Mouse (Mus musculus) intestine, embryonic 14.5 days (tissue): ENCODE results near the gene Slc25a45. TPM values are rescaled to one million over a fixed set of nuclear protein-coding genes. Genes with fewer than 3 reads are reported as not detected.
"Not testable (repeated sequence)": the region's sequence is repeated elsewhere in the genome, so short reads cannot be mapped to it uniquely, and the experiment has no call there.

ENCODE experiments used
- ATAC-seq: fragments of 200-750 bp; cut with Nextera tagmentation; replicated peaks from 2 replicates; pipeline ENCODE4 v1.8.0; 2017; ENCODE audit warnings: low read depth, moderate number of reproducible peaks, moderate TSS enrichment, moderate library complexity; ENCODE audit not compliant: low FRiP score, low TSS enrichment
- DNase-seq: peaks from one replicate; pipeline ENCODE4 v3.0.0-alpha.2; 2018; ENCODE audit warnings: low spot score
- H3K27ac ChIP-seq: fragments of 300-500 bp; sonication (generic); 2 replicates; pipeline ENCODE4 v1.5.1; 2014; ENCODE audit warnings: low read depth, mild to moderate bottlenecking, control low read depth
- H3K27me3 ChIP-seq: fragments of 300-500 bp; sonication (generic); replicated peaks from 2 replicates; pipeline ENCODE4 v1.6.1; 2014; ENCODE audit warnings: low read length, control low read depth; ENCODE audit not compliant: control insufficient read depth, insufficient read depth
- H3K36me3 ChIP-seq: fragments of 300-500 bp; sonication (generic); 2 replicates; pipeline ENCODE4 v1.6.1; 2014; ENCODE audit warnings: low read length, control low read depth; ENCODE audit not compliant: control insufficient read depth, insufficient read depth
- H3K4me1 ChIP-seq: fragments of 300-500 bp; sonication (generic); replicated peaks from 2 replicates; pipeline ENCODE4 v1.6.1; 2014; ENCODE audit warnings: low read length, control low read depth, mixed read lengths; ENCODE audit not compliant: control insufficient read depth, insufficient read depth
- H3K4me2 ChIP-seq: fragments of 300-500 bp; sonication (generic); 2 replicates; pipeline ENCODE4 v1.6.1; 2014; ENCODE audit warnings: low read length
- H3K4me3 ChIP-seq: fragments of 300-500 bp; sonication (generic); 2 replicates; pipeline ENCODE4 v1.5.1; 2014; ENCODE audit warnings: low read depth, low read length, control low read depth, mixed read lengths
- H3K9ac ChIP-seq: fragments of 300-500 bp; sonication (generic); 2 replicates; pipeline ENCODE4 v1.6.1; 2014; ENCODE audit warnings: mild to moderate bottlenecking, low read length
- H3K9me3 ChIP-seq: fragments of 300-500 bp; sonication (generic); 2 replicates; pipeline ENCODE4 v1.6.1; 2016; ENCODE audit warnings: low read length, control low read depth; ENCODE audit not compliant: control insufficient read depth
- WGBS: fragments of 180-500 bp; shearing (Covaris S2); extraction: QIAGEN DNeasy Blood & Tissue Kit; methylation state at CpG from one replicate; pipeline ENCODE4 v1.1.7; 2014; 5-methylcytosine and 5-hydroxymethylcytosine counted together
- polyA plus RNA-seq: library from polyadenylated mRNA; unstranded; fragments of >200 nt; fragmentation: Nextera tagmentation; extraction: Ambion mirVana; gene quantifications from 2 replicates; pipeline ENCODE4 v1.2.1, GENCODE M21; 2014

The Slc25a45 gene
- polyA plus RNA-seq, 1 experiment from 2014 or later, result 2.1 TPM

GRCm38 (mm10) chr19:5878362-5878722 lies 734 bp downstream of the Slc25a45 start:
- H3K9ac ChIP-seq, result no peak overlapping the region
- no peaks in the 10 kb centered on the region for H3K9me3 ChIP-seq
- peaks cover 17% of the 10 kb centered on the region for H3K4me1 ChIP-seq
- DNase-seq (no peak), ATAC-seq (no peak)
- WGBS, result 64% methylated on average over 7 of the region's 7 CpGs
- H3K4me2 ChIP-seq, result no peak overlapping the region
- H3K4me3 ChIP-seq, result no peak overlapping the region
- no peaks in the 10 kb centered on the region for H3K27me3 ChIP-seq
- H3K27ac ChIP-seq, result no peak overlapping the region
- H3K36me3 ChIP-seq, result no peaks in the 10 kb centered on the region

DNA sequence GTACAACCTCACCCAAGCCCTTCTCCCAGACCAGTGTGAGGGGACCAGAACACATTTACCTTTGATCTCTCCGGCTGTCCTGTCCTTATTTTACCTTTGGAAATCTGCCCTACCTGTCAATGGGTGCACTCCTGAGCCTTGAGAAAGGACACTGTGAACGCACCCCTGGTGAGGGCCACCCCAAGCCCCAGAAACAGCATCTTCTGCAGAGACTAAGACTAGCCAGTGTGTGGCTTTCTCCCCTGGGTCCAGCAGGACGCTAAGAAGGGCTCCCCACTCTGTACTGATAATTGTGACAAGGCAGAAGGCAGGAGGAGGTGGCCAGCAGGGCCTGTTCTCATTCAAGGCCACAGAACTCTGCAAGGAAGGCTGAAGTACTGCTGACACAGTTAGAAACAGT lies 1.3 kb downstream of the Slc25a45 start:
- peaks cover 11% of the 10 kb centered on the region for H3K4me1 ChIP-seq
- H3K9ac ChIP-seq, result no peak overlapping the region
- no peaks in the 10 kb centered on the region for H3K9me3 ChIP-seq
- no peak overlapping the region for H3K4me3 ChIP-seq
- ATAC-seq, result no peak
- H3K27ac ChIP-seq, result no peak overlapping the region
- no peak overlapping the region for H3K4me2 ChIP-seq
- no peaks in the 10 kb centered on the region for H3K27me3 ChIP-seq
- no peaks in the 10 kb centered on the region for H3K36me3 ChIP-seq
- 71% methylated on average over 3 of the region's 3 CpGs for WGBS
- no peak for DNase-seq

GRCm38 (mm10) chr19:5879735-5880134 lies 2.1 kb downstream of the Slc25a45 start:
- no peak for ATAC-seq
- 91% methylated on average over 7 of the region's 7 CpGs for WGBS
- H3K36me3 ChIP-seq, result no peaks in the 10 kb centered on the region
- H3K9ac ChIP-seq, result no peak overlapping the region
- DNase-seq, result no peak
- no peaks in the 10 kb centered on the region for H3K9me3 ChIP-seq
- H3K27me3 ChIP-seq, result no peaks in the 10 kb centered on the region
- H3K4me2 ChIP-seq, result no peak overlapping the region
- H3K4me3 ChIP-seq, result no peak overlapping the region
- 0 out of 2 replicates have a peak, but pooled peaks cover 4% of the 10 kb centered on the region for H3K4me1 ChIP-seq
- H3K27ac ChIP-seq, result no peak overlapping the region

GRCm38 (mm10) chr19:5881155-5881554 lies 3.5 kb downstream of the Slc25a45 start:
- DNase-seq, result no peak
- no peaks in the 10 kb centered on the region for H3K4me1 ChIP-seq
- ATAC-seq, result no peak
- H3K36me3 ChIP-seq, result no peaks in the 10 kb centered on the region
- no peaks in the 10 kb centered on the region for H3K27me3 ChIP-seq
- H3K4me3 ChIP-seq, result no peak overlapping the region
- no peaks in the 10 kb centered on the region for H3K9me3 ChIP-seq
- H3K4me2 ChIP-seq, result no peak overlapping the region
- H3K27ac ChIP-seq, result no peak overlapping the region
- no peak overlapping the region for H3K9ac ChIP-seq
- 90% methylated on average over 6 of the region's 6 CpGs for WGBS

- not testable (repeated sequence) for DNase-seq, H3K36me3 ChIP-seq, ATAC-seq, H3K4me1 ChIP-seq, H3K27ac ChIP-seq, H3K9ac ChIP-seq, H3K9me3 ChIP-seq, H3K4me3 ChIP-seq, H3K27me3 ChIP-seq, H3K4me2 ChIP-seq
- 80% methylated on average over 5 of the region's 5 CpGs for WGBS
Observed at GRCm38 (mm10) chr19:5882079-5882478, 4.5 kb downstream of the Slc25a45 start.

- Histone ChIP-seq H3K4me1 (no peaks in the 10 kb centered on the region), H3K36me3 (no peaks in the 10 kb centered on the region), H3K27me3 (no peaks in the 10 kb centered on the region), H3K9me3 (no peaks in the 10 kb centered on the region), H3K4me3 (no peak overlapping the region), H3K4me2 (no peak overlapping the region), H3K9ac (no peak overlapping the region), H3K27ac (no peak overlapping the region)
- no peak for DNase-seq
- WGBS, result 23% methylated on average over 1 of the region's 1 CpGs
- ATAC-seq, result no peak
Observed at GRCm38 (mm10) chr19:5883935-5884334, 6.3 kb downstream of the Slc25a45 start.

DNA sequence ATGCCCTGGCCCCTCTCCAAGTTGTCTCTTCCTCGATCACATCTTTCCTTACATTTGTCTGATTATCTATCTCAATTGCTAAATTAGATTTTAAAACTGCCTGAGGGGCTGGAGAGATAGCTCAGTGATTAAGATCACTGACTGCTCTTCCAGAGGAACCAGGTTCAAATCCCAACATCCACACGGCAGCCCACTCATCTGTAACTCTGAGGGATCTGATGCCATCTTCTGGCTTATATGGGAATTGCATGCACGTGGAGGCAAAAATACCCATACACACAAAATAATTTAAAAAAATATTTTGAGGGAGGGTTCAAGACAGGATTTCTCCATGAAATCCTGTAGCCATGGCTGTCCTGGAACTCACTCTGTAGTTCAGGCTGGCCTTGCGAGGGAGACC lies 8.2 kb downstream of the Slc25a45 start:
- no peaks in the 10 kb centered on the region for H3K36me3 ChIP-seq
- H3K9me3 ChIP-seq, result no peaks in the 10 kb centered on the region
- H3K4me3 ChIP-seq, result no peak overlapping the region
- H3K4me1 ChIP-seq, result no peaks in the 10 kb centered on the region
- H3K9ac ChIP-seq, result no peak overlapping the region
- no peaks in the 10 kb centered on the region for H3K27me3 ChIP-seq
- ATAC-seq (no peak), DNase-seq (no peak)
- no peak overlapping the region for H3K4me2 ChIP-seq
- H3K27ac ChIP-seq, result no peak overlapping the region
- 61% methylated on average over 4 of the region's 4 CpGs for whole genome bisulfite sequencing

DNA sequence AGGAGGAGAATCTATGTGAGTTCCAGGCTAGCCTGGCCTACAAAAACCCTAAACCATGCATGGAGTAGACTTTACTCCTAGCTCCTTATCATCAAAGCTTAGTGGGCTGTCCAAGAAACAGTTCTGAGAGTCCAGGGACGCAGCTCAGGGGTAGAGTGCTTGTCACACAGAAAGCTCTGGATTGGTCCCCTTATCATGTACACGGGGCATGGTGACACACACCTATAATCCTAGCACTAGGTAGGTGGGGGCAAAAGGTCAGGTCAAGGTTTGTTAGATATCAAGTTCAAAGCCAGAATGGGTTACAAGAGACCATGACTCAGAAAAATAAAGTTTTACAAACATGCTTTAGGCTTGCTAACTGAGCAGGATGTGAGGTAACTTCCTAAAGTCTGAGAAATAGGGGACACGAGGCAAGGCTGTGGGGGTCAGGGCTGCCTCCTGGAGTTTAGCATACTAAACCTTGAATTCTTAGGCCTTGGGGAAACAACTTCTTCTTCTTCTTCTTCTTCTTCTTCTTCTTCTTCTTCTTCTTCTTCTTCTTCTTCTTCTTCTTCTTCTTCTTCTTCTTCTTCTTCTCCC lies 9.7 kb downstream of the Slc25a45 start:
- Histone ChIP-seq H3K4me2 (no peak overlapping the region), H3K4me3 (no peak overlapping the region), H3K9ac (no peak overlapping the region), H3K4me1 (no peaks in the 10 kb centered on the region), H3K9me3 (no peaks in the 10 kb centered on the region), H3K27ac (no peak overlapping the region), H3K36me3 (peaks cover 5% of the 10 kb centered on the region; the same call in 1 of the 2 replicates), H3K27me3 (no peaks in the 10 kb centered on the region)
- DNase-seq, result no peak
- no peak for ATAC-seq
- WGBS, result 61% methylated on average over 3 of the region's 3 CpGs

GRCm38 (mm10) chr19:5889211-5889610 lies 11.6 kb downstream of the Slc25a45 start:
- no peak for ATAC-seq
- H3K9me3 ChIP-seq, result no peaks in the 10 kb centered on the region
- H3K4me2 ChIP-seq, result no peak overlapping the region
- H3K4me1 ChIP-seq, result peaks cover 6% of the 10 kb centered on the region
- 41% methylated on average over 4 of the region's 4 CpGs for WGBS
- no peak overlapping the region for H3K9ac ChIP-seq
- no peak overlapping the region for H3K4me3 ChIP-seq
- H3K36me3 ChIP-seq, result peaks cover 9% of the 10 kb centered on the region; the same call in 1 of the 2 replicates
- no peak for DNase-seq
- no peak overlapping the region for H3K27ac ChIP-seq
- no peaks in the 10 kb centered on the region for H3K27me3 ChIP-seq
